Mouse (Mus musculus) hindbrain, embryonic 11.5 days (tissue): Measurements from ENCODE around the gene Tmem119. TPM values are rescaled to one million over a fixed set of nuclear protein-coding genes. Genes with fewer than 3 reads are reported as not detected.

Source experiments
- polyA plus RNA-seq: library from polyadenylated mRNA; unstranded; fragments of >200 nt; fragmentation: Nextera tagmentation; extraction: Ambion mirVana; gene quantifications from 2 replicates; pipeline ENCODE4 v1.2.1, GENCODE M21; 2014

Tmem119 gene
- polyA plus RNA-seq, 1 experiment from 2014 or later: 21.3 TPM

Other genes starting within 250 kb of the Tmem119 start
- gene Cmklr1, start 150.1 kb downstream of the Tmem119 start, polyA plus RNA-seq: 1.1 and 3.1 TPM in 2 replicates
- not detected in 2 replicates for gene 1700069L16Rik, start 75.7 kb downstream of the Tmem119 start, polyA plus RNA-seq
- gene Ficd, start 64.7 kb downstream of the Tmem119 start, polyA plus RNA-seq: 3.3 and 3.8 TPM in 2 replicates
- 45.1 and 51.1 TPM in 2 replicates for gene Sart3, start 28.0 kb downstream of the Tmem119 start, polyA plus RNA-seq
- gene Iscu, start 27.8 kb downstream of the Tmem119 start, polyA plus RNA-seq: 108 TPM in 2 replicates
- gene Selplg, start 32.1 kb upstream of the Tmem119 start, polyA plus RNA-seq: 0.96 and 1.0 TPM in 2 replicates
- gene Coro1c, start 108.2 kb upstream of the Tmem119 start, polyA plus RNA-seq: 192 and 230 TPM in 2 replicates
- 27.9 and 30.3 TPM in 2 replicates for gene Ssh1, start 193.4 kb upstream of the Tmem119 start, polyA plus RNA-seq
- gene Dao, start 203.2 kb upstream of the Tmem119 start, polyA plus RNA-seq: not detected in 2 replicates